Comparison of ENCODE assay signal across 10 mouse cellular contexts in the genomic region with DNA sequence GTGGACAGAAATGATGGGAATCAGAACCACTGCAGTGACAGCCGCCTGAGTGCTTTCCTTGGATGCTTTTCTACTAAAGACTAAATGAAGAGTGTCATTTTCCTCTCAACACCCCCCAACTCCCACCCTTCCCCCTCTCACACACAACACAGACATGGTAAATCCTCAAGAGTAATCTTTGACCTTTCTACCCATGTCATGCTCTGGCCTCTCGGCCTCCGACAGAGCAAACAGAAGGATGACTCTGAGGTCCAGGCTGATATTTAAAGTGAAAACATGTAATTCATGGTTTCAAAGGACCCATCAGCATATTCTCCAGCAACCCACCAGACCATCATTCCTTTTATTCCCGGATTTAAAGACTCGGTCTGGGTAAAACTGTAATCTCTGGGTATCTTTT.
"Had no signal": no experiment of that assay in that cellular context is flagged by ENCODE, and none has a peak within 500 bp of the region (broad histone marks: within the 10 kb centered on the region; RNA-seq: fewer than 3 reads in every experiment).

No protein-coding gene starts in this region.

- H3K9ac ChIP-seq: limb, embryonic 12.5 days had no signal

- H3K36me3 ChIP-seq: limb, embryonic 12.5 days; midbrain, embryonic 10.5 days had no signal

- H3K9me3 ChIP-seq: limb, embryonic 12.5 days; midbrain, embryonic 10.5 days had no signal

- H3K4me3 ChIP-seq: limb, embryonic 12.5 days; midbrain, embryonic 10.5 days; myocyte had no signal

- H3K27ac ChIP-seq: limb, embryonic 12.5 days; midbrain, embryonic 10.5 days had no signal

- H3K4me2 ChIP-seq: limb, embryonic 12.5 days had no signal

- DNase-seq: kidney, adult 8-10 months; layer of hippocampus, adult 9-11 months; liver; midbrain, embryonic 14.5 days; spleen, adult 18-20 months; thymus, adult 2 months; thymus, postnatal 25 days had no signal
